Mouse (Mus musculus) activated CD4-positive, CD25-positive, alpha-beta regulatory T cell, adult 4 months (primary cell): ENCODE data around the gene Pgap3. TPM values are rescaled to one million over a fixed set of nuclear protein-coding genes. Genes with fewer than 3 reads are reported as not detected.

Experiments
- ATAC-seq: one replicate; pipeline ENCODE4 v1.8.0; 2017
- polyA plus RNA-seq, 2 experiments: library from polyadenylated mRNA; unstranded; fragments of 100-300 nt; shearing (Covaris generic); gene quantifications; one replicate each; pipeline ENCODE4 v1.2.1; 2017

Pgap3 gene
- polyA plus RNA-seq, 2 experiments from 2014 or later = 3.3 to 4.0 TPM

GRCm38 (mm10) chr11:98380106-98380505 lies 20.2 kb downstream of the Pgap3 start:
- no peak for ATAC-seq

- ATAC-seq = no peak
Measured at GRCm38 (mm10) chr11:98379379-98379778, 20.9 kb downstream of the Pgap3 start.

- ATAC-seq = no peak
Measured at GRCm38 (mm10) chr11:98377787-98378186, 22.5 kb downstream of the Pgap3 start.

- no peak for ATAC-seq
Measured at GRCm38 (mm10) chr11:98376756-98377155, 23.5 kb downstream of the Pgap3 start.

GRCm38 (mm10) chr11:98374266-98374665 lies 26.0 kb downstream of the Pgap3 start:
- ATAC-seq = no peak

- ATAC-seq = no peak
Measured at GRCm38 (mm10) chr11:98373244-98373643, 27.0 kb downstream of the Pgap3 start.

- ATAC-seq = no peak
Measured at GRCm38 (mm10) chr11:98372406-98372805, 27.9 kb downstream of the Pgap3 start.

GRCm38 (mm10) chr11:98371556-98372240 lies 28.6 kb downstream of the Pgap3 start:
- no peak for ATAC-seq

- ATAC-seq = no peak
Measured at GRCm38 (mm10) chr11:98370588-98370987, 29.7 kb downstream of the Pgap3 start.

- no peak for ATAC-seq
Measured at GRCm38 (mm10) chr11:98369337-98369736, 31.0 kb downstream of the Pgap3 start.

GRCm38 (mm10) chr11:98367863-98368186 lies 32.5 kb downstream of the Pgap3 start:
- ATAC-seq = no peak

- no peak for ATAC-seq
Measured at GRCm38 (mm10) chr11:98367171-98367862, 33.0 kb downstream of the Pgap3 start.

GRCm38 (mm10) chr11:98366290-98366689 lies 34.0 kb downstream of the Pgap3 start:
- no peak for ATAC-seq

GRCm38 (mm10) chr11:98364410-98364809 lies 35.9 kb downstream of the Pgap3 start:
- ATAC-seq = no peak

GRCm38 (mm10) chr11:98363817-98364216 lies 36.5 kb downstream of the Pgap3 start:
- ATAC-seq = no peak

GRCm38 (mm10) chr11:98360866-98361521 lies 39.3 kb downstream of the Pgap3 start:
- ATAC-seq = no peak

GRCm38 (mm10) chr11:98358161-98359083 lies 41.9 kb downstream of the Pgap3 start, which contains the start of gene Stard3:
Stard3 (plus strand) TSS chr11:98358368.
- ATAC-seq = peak; percentile 78

- ATAC-seq = peak; percentile 24
Measured at GRCm38 (mm10) chr11:98357396-98358160, 42.7 kb downstream of the Pgap3 start.

- ATAC-seq = no peak
Measured at GRCm38 (mm10) chr11:98356625-98357394, 43.5 kb downstream of the Pgap3 start.

- ATAC-seq = peak; percentile 68
Measured at GRCm38 (mm10) chr11:98355732-98356299, 44.5 kb downstream of the Pgap3 start.

- ATAC-seq = no peak
Measured at GRCm38 (mm10) chr11:98354445-98354844, 45.8 kb downstream of the Pgap3 start.
